Mouse (Mus musculus) spleen, embryonic (tissue): ENCODE measurements around the gene Crym.

Source experiments
- CTCF ChIA-PET: fragments of 350-600 bp; sonication (Branson Sonifier 250); formaldehyde crosslinking; loops from one replicate; lab custom pipeline; 2022; lab: Charles Lee

The Crym gene

DNA sequence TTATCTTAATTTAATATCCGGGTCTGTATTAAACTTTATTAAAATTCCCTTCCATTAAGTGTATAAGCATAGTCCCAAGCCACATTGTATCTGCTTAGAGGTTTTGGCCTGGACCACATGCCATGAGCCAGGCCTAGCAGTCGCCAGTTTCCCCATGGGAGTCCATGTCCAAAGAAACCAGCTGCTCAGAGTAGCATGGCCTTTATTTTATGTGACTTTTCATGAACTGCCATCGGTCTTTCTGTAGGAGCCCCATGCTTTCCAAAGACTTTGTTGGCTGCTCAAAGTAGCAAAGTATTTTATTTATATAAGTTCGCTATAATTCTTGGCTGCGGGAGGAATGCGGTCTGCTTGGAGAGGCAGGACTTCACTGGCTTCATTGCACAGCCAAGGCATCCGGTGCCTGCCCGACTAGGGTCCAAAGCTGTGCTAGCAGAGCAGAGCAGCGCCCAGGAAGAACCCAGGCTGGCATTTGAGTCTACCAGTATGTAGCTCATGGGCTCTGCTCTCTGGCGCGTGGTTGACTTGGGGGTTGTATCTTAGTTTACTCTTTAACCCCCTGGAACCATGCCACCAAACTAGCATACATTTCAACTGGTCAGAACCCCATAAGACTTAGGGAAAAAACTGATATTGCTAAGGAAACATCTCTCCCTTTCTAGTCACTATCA is 38.2 kb downstream of the Crym start:
- CTCF ChIA-PET: no interaction called here

DNA sequence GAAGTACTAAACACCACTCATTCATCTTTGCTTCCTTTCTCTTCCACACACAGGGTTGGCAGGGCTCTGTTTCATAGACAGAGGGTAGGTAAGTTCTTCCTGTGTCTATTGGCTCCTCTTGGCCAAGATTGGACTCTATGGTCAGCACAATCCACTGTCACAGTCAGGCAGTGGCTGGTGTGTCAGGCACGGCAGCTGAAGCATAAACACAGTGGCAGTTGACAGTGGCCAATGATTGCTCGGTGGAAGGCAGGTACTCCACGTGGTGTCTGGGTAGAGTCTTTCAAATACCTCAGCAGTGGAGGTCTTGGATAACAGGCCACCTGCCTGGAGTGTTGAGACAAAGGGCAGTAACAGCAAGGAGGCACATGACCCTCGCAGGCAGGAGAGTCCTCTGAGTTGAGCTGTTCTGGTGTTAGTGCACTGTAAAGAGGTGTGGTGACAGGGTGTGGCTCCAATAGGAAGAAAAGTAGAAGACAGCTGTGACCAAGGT is 43.7 kb downstream of the Crym start:
- CTCF ChIA-PET: no interaction called here

DNA sequence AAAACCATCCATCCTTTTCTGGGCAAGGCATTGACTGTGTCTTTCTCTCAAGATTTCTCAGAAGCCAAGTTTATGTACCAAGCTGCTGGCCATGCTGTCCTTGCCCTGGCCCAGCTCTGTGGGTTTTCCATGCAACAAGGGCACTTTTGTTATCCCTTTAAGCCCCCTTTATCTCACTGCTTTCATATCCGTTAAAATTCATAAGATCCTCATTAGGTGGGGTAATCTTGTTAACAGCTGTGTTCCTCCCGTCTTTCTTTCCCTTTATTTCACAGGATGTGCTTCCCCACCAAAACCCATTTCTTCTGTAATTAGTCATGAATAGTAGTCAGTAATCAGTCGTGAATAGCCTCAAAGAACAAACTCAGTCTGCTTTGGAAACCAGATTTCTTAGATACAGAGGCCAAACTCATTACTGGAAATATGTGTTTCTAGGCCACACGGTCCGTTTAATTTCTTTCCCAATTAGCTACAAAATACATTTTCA is 44.3 kb downstream of the Crym start:
- CTCF ChIA-PET: no interaction called here

DNA sequence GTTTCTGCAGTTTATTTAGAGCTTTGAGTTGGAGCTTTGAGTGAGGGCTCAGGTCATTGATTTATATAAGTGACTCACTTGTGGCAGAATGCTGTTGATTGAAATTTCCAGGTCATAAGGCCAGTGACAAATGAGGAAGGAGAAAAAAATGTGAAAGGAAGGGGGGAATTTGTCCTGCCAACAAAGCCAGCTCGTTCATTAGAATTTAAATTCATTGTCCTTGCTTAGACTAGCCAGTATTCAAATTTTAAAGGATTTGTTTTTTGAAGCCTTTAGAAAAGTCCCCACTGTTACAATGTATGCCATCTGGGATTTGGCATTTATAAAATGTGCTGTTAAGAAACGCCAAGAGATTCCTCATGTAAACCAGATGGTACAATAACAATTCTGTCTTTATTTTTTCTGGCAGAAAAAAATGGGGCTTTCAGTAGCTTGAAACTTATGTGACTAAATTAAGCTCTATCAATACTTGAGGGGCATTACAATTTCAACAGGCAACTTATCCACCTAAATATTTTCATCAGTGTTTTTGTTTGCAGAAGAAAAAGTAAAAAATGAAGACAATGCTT is 45.0 kb downstream of the Crym start:
- CTCF ChIA-PET: no interaction called here

DNA sequence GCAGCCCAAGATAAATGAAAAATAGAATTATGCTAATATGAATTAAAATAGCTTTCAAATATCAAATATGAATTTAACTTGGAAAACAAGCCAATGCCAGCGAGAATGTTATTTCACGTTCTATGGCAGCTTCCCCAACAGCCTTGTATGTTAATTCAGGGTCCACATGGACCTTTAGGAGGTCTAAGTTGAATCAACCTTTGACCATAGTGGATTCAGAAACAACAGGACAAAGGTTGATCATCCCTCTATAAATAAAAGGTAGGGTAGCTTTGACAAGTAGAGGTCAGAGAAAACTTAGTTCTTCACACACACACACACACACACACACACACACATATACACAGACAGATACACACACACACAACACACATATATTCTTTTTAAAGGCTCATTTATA is 51.0 kb downstream of the Crym start:
- CTCF ChIA-PET: no interaction called here

DNA sequence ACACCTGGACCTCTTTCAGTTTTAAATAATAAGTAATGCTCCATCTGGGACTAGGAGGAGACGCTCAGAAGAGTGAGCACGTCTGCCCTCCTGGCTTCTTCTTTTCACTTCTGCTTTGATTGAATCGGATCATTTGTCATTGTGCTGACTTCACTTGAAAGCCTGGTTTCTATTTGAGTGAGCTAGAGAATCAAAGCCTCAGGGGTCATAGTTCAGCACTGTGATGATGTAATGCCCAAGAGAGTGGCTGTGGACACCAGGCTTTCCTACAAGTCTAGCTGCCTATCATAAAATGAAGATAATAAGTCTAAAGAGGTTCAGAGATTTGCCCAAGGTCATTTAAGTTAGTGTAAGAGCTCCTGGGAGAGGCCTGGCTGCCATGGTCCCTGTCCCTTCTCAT is 51.7 kb downstream of the Crym start:
- CTCF ChIA-PET: no interaction called here

DNA sequence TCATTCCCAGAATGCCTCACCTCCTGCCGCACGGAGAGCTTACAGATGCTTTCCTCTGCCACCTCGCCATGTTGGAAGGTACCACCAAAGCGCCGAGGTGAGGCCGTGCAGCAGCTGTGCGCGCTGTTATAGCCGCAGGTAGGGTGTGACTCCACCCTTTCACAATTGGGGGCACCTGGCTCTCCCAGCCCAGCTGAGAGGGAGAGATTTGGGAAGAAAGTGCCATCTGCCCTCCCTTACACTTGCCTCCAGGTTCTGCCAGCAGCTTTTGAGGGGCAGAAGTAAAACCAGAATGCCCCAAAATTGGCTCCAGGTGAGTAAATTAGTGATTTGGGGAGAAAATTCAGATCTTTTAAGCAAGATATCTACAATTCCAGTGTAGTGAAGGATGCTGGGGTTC is 56.7 kb downstream of the Crym start, which contains the start of gene Zp2:
TSS of gene Zp2 (minus strand) at position 101 of the 400 bp plus-strand sequence.
- CTCF ChIA-PET: no interaction called here

DNA sequence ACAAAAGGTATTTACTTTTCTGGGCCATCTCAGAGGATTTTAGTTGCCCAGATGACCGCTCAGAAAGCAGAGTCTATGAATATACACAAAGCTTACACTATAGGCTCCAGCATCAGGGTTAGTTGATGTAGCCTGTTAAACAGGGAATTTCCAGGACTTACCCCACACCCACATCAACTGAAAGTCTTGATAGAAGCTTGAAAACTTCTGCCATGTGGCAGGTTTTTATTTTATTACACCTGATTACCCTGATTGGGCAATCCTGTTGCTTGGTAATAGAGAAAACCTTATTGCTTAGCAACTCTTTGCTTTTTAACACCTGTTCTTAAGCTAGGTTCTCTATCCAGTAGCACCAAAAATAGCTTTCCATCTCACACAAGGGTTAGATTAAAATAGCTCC is 59.2 kb downstream of the Crym start:
- CTCF ChIA-PET: no interaction called here
